Mouse (Mus musculus) liver, postnatal 0 days (tissue): ENCODE data around the gene Gtf3c5. TPM values are rescaled to one million over a fixed set of nuclear protein-coding genes. Genes with fewer than 3 reads are reported as not detected.

Experiments used
- ATAC-seq: fragments of 200-750 bp; cut with Nextera tagmentation; 2 replicates; pipeline ENCODE4 v1.8.0; 2017; ENCODE audit warnings: mild to moderate bottlenecking, moderate library complexity
- DNase-seq: peaks from one replicate; pipeline ENCODE4 v3.0.0-alpha.2; 2016
- H3K27ac ChIP-seq: fragments of 300-500 bp; sonication (generic); 2 replicates; pipeline ENCODE4 v1.5.1; 2014; ENCODE audit warnings: antibody characterized with exemption, moderate library complexity, mild to moderate bottlenecking, low read depth
- H3K27me3 ChIP-seq: fragments of 300-500 bp; sonication (generic); 2 replicates; pipeline ENCODE4 v1.6.1; 2014; ENCODE audit warnings: low read length, control low read depth, mixed read lengths; ENCODE audit not compliant: insufficient read depth
- H3K36me3 ChIP-seq: fragments of 300-500 bp; sonication (generic); replicated peaks from 2 replicates; pipeline ENCODE4 v1.6.1; 2014; ENCODE audit warnings: mild to moderate bottlenecking, control low read depth, low read length, moderate library complexity, mixed read lengths; ENCODE audit not compliant: insufficient read depth
- H3K4me1 ChIP-seq: fragments of 300-500 bp; sonication (generic); 2 replicates; pipeline ENCODE4 v1.6.1; 2014; ENCODE audit warnings: antibody characterized with exemption, mild to moderate bottlenecking, control low read depth; ENCODE audit not compliant: insufficient read depth
- H3K4me2 ChIP-seq: fragments of 300-500 bp; sonication (generic); 2 replicates; pipeline ENCODE4 v1.6.1; 2014; ENCODE audit warnings: low read depth, mild to moderate bottlenecking, low read length, moderate library complexity, mixed read lengths
- H3K4me3 ChIP-seq: fragments of 300-500 bp; sonication (generic); 2 replicates; pipeline ENCODE4 v1.5.1; 2014; ENCODE audit warnings: low read depth, low read length
- H3K9ac ChIP-seq: fragments of 300-500 bp; sonication (generic); replicated peaks from 2 replicates; pipeline ENCODE4 v1.6.1; 2014; ENCODE audit warnings: mild to moderate bottlenecking, moderate library complexity
- H3K9me3 ChIP-seq: fragments of 300-500 bp; sonication (generic); 2 replicates; pipeline ENCODE4 v1.6.1; 2016; ENCODE audit warnings: mild to moderate bottlenecking, control low read depth, low read length, mixed read lengths
- CTCF ChIP-seq: sonication (generic); IDR thresholded peaks from 2 replicates; pipeline ENCODE4 v1.5.1; 2016; ENCODE audit warnings: antibody characterized with exemption, low read depth
- EP300 ChIP-seq: IDR thresholded peaks from 2 replicates; pipeline ENCODE4 v1.6.1; 2016; ENCODE audit warnings: antibody characterized with exemption, low read depth, mild to moderate bottlenecking
- WGBS: fragments of 180-500 bp; shearing (Covaris S2); extraction: QIAGEN DNeasy Blood & Tissue Kit; methylation state at CpG from one replicate; pipeline ENCODE4 v1.1.7; 2014; ENCODE audit not compliant: insufficient replicate concordance; 5-methylcytosine and 5-hydroxymethylcytosine counted together
- polyA plus RNA-seq: library from polyadenylated mRNA; unstranded; fragments of >200 nt; fragmentation: Nextera tagmentation; extraction: Ambion mirVana; gene quantifications from 2 replicates; pipeline ENCODE4 v1.2.1, GENCODE M21; 2015

Gtf3c5 gene
- polyA plus RNA-seq, 1 experiment from 2014 or later: 5.8 TPM

- DNase-seq: no peak
- peak overlapping the region; percentile 40; the same call in 1 of the 2 replicates for H3K4me2 ChIP-seq
- peaks cover 19% of the 10 kb centered on the region for H3K4me1 ChIP-seq
- no peak overlapping the region for H3K27ac ChIP-seq
- WGBS: 58% methylated on average over 8 of the region's 8 CpGs
- no peak overlapping the region for H3K9ac ChIP-seq
- no peaks in the 10 kb centered on the region for H3K36me3 ChIP-seq
- H3K9me3 ChIP-seq: no peaks in the 10 kb centered on the region
- no peak for ATAC-seq
- H3K27me3 ChIP-seq: no peaks in the 10 kb centered on the region
- TF ChIP-seq EP300: no peak
- no peak for TF ChIP-seq CTCF
- H3K4me3 ChIP-seq: no peak overlapping the region
These were observed 42.8 kb downstream of the Gtf3c5 start for GRCm38 (mm10) chr2:28540587-28541227.

- ATAC-seq (peak; percentile 70), DNase-seq (peak; percentile 59)
- Histone ChIP-seq H3K9ac (no peak overlapping the region), H3K4me1 (peaks cover 21% of the 10 kb centered on the region), H3K4me3 (no peak overlapping the region), H3K4me2 (peak overlapping the region; percentile 40), H3K9me3 (no peaks in the 10 kb centered on the region), H3K27ac (peak overlapping the region; percentile 64), H3K36me3 (no peaks in the 10 kb centered on the region), H3K27me3 (0 out of 2 replicates have a peak, but pooled peaks cover 2% of the 10 kb centered on the region)
- WGBS: 23% methylated on average over 2 of the region's 2 CpGs
- no peak for TF ChIP-seq CTCF
- TF ChIP-seq EP300: no peak
These were observed 43.6 kb downstream of the Gtf3c5 start for GRCm38 (mm10) chr2:28539949-28540348.

- ATAC-seq (no peak; the same call in 1 of the 2 replicates), DNase-seq (peak; percentile 58)
- Histone ChIP-seq H3K4me1 (peaks cover 21% of the 10 kb centered on the region), H3K9me3 (no peaks in the 10 kb centered on the region), H3K27ac (peak overlapping the region; percentile 64), H3K4me3 (no peak overlapping the region), H3K36me3 (no peaks in the 10 kb centered on the region), H3K9ac (no peak overlapping the region), H3K4me2 (no peak overlapping the region), H3K27me3 (0 out of 2 replicates have a peak, but pooled peaks cover 4% of the 10 kb centered on the region)
- TF ChIP-seq EP300 (no peak), CTCF (no peak)
- WGBS: 59% methylated on average over 7 of the region's 7 CpGs
These were observed 44.3 kb downstream of the Gtf3c5 start for GRCm38 (mm10) chr2:28539206-28539605.

- no peak overlapping the region for H3K9ac ChIP-seq
- H3K4me1 ChIP-seq: peaks cover 23% of the 10 kb centered on the region
- no peak overlapping the region for H3K4me2 ChIP-seq
- no peaks in the 10 kb centered on the region for H3K9me3 ChIP-seq
- H3K27me3 ChIP-seq: 0 out of 2 replicates have a peak, but pooled peaks cover 4% of the 10 kb centered on the region
- no peak overlapping the region for H3K4me3 ChIP-seq
- 55% methylated on average over 1 of the region's 1 CpGs for WGBS
- ATAC-seq (no peak), DNase-seq (no peak)
- H3K27ac ChIP-seq: 0 out of 2 replicates have a peak overlapping the region, but pooled peaks have one; percentile 64
- no peak for TF ChIP-seq CTCF
- no peak for TF ChIP-seq EP300
- H3K36me3 ChIP-seq: no peaks in the 10 kb centered on the region
These were observed 44.8 kb downstream of the Gtf3c5 start for GRCm38 (mm10) chr2:28538817-28539128.

- H3K4me1 ChIP-seq: peaks cover 26% of the 10 kb centered on the region
- no peak overlapping the region for H3K4me2 ChIP-seq
- H3K27me3 ChIP-seq: 0 out of 2 replicates have a peak, but pooled peaks cover 4% of the 10 kb centered on the region
- H3K36me3 ChIP-seq: no peaks in the 10 kb centered on the region
- no peak overlapping the region for H3K9ac ChIP-seq
- H3K27ac ChIP-seq: no peak overlapping the region
- H3K9me3 ChIP-seq: no peaks in the 10 kb centered on the region
- ATAC-seq: no peak
- 74% methylated on average over 8 of the region's 8 CpGs for WGBS
- TF ChIP-seq CTCF: no peak
- TF ChIP-seq EP300: no peak
- no peak for DNase-seq
- no peak overlapping the region for H3K4me3 ChIP-seq
These were observed 45.3 kb downstream of the Gtf3c5 start for GRCm38 (mm10) chr2:28537995-28538816.

- Histone ChIP-seq H3K9ac (no peak overlapping the region), H3K4me1 (peaks cover 32% of the 10 kb centered on the region), H3K9me3 (no peaks in the 10 kb centered on the region), H3K36me3 (no peaks in the 10 kb centered on the region), H3K4me2 (no peak overlapping the region), H3K4me3 (no peak overlapping the region), H3K27me3 (0 out of 2 replicates have a peak, but pooled peaks cover 4% of the 10 kb centered on the region), H3K27ac (no peak overlapping the region)
- WGBS: 60% methylated on average over 4 of the region's 4 CpGs
- ATAC-seq (no peak), DNase-seq (no peak)
- no peak for TF ChIP-seq EP300
These were observed 46.0 kb downstream of the Gtf3c5 start for GRCm38 (mm10) chr2:28537634-28537920.
